Comparison of ENCODE assay signal across 8 mouse cellular contexts in the genomic region with DNA sequence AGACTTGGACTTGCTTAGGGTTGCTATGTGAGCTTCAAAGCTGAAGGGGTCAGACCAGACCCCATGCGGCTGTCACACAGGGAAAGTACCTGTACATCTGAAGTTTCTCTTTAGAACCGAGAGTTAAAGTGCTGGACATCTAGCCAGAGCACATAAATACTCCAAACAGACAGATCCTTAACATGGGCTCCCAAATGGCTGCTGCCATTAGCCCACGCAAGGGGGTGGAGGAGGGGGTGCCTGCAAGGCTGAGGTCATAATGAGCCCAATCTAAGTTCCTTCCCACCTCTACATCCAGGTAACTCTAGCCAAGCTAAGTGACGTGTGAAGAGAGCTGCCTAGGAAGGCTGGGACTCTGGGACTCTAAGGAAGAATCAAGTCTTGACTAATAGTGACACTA. TPM values are rescaled to one million over a fixed set of nuclear protein-coding genes. Genes with fewer than 3 reads are reported as not detected.
DNase-seq lines count a peak whose midpoint lies in the region; ATAC-seq and TF ChIP-seq lines count a peak whose summit lies in the region.

A gene (plus strand): TSS at position 301 of the 400 bp plus-strand sequence.

- 0 out of 2 replicates have a peak within 1 kb of the TSS, but pooled peaks have one; percentile 8 for H3K9ac ChIP-seq in embryonic facial prominence, embryonic 12.5 days
- no peak within 1 kb of the TSS for H3K9ac ChIP-seq in hindbrain, embryonic 15.5 days
- no peak within 1 kb of the TSS for H3K9ac ChIP-seq in midbrain, embryonic 14.5 days (replicated peaks; ENCODE audit: low read length)

- H3K36me3 ChIP-seq in kidney, adult 2 months (ENCODE audit: control insufficient read depth, insufficient read depth, low read length), result no peaks in the 10 kb centered on the region
- H3K36me3 ChIP-seq in embryonic facial prominence, embryonic 12.5 days, result no peaks in the 10 kb centered on the region
- H3K36me3 ChIP-seq in hindbrain, embryonic 15.5 days, result no peaks in the 10 kb centered on the region
- no peaks in the 10 kb centered on the region for H3K36me3 ChIP-seq in midbrain, embryonic 14.5 days (ENCODE audit: control insufficient read depth, insufficient read depth, low read length)

- no peaks in the 10 kb centered on the region for H3K4me1 ChIP-seq in kidney, adult 2 months (ENCODE audit: control insufficient read depth, insufficient read depth, low read length)
- peaks cover 28% of the 10 kb centered on the region for H3K4me1 ChIP-seq in embryonic facial prominence, embryonic 12.5 days
- peaks cover 40% of the 10 kb centered on the region for H3K4me1 ChIP-seq in hindbrain, embryonic 15.5 days (replicated peaks)
- peaks cover 18% of the 10 kb centered on the region for H3K4me1 ChIP-seq in midbrain, embryonic 14.5 days (ENCODE audit: control insufficient read depth, insufficient read depth, low read length)

- H3K9me3 ChIP-seq in embryonic facial prominence, embryonic 12.5 days, result no peaks in the 10 kb centered on the region
- H3K9me3 ChIP-seq in hindbrain, embryonic 15.5 days, result no peaks in the 10 kb centered on the region
- no peaks in the 10 kb centered on the region for H3K9me3 ChIP-seq in midbrain, embryonic 14.5 days (ENCODE audit: control insufficient read depth, low read length)

- no peak for TF ChIP-seq CTCF in kidney, adult 2 months (conservative IDR thresholded peaks at IDR 0.05; ENCODE audit: insufficient read depth, insufficient read length, low read depth, low read length)

- no peaks in the 10 kb centered on the region for H3K27me3 ChIP-seq in kidney, adult 2 months (replicated peaks; ENCODE audit: control insufficient read depth, insufficient read depth, low read length)
- peaks cover 37% of the 10 kb centered on the region for H3K27me3 ChIP-seq in embryonic facial prominence, embryonic 12.5 days
- H3K27me3 ChIP-seq in hindbrain, embryonic 15.5 days, result peaks cover 10% of the 10 kb centered on the region
- peaks cover 7% of the 10 kb centered on the region; the same call in 1 of the 2 replicates for H3K27me3 ChIP-seq in midbrain, embryonic 14.5 days (ENCODE audit: control insufficient read depth, insufficient read depth, low read length)

- TF ChIP-seq POLR2A in kidney, adult 2 months (IDR thresholded peaks at IDR 0.05; ENCODE audit: low read depth, low read length), result no peak

- no peak within 1 kb of the TSS for H3K27ac ChIP-seq in kidney, adult 2 months (ENCODE audit: insufficient read depth, low read depth, low read length)
- H3K27ac ChIP-seq in embryonic facial prominence, embryonic 12.5 days, result no peak within 1 kb of the TSS
- peak within 1 kb of the TSS; percentile 49; the same call in 1 of the 2 replicates for H3K27ac ChIP-seq in hindbrain, embryonic 15.5 days (replicated peaks)
- H3K27ac ChIP-seq in midbrain, embryonic 14.5 days (replicated peaks; ENCODE audit: low read depth, low read length), result peak within 1 kb of the TSS; percentile 49; the same call in 1 of the 2 replicates

- no peak for DNase-seq in kidney, adult 2 months
- no peak for DNase-seq in kidney, adult 8-10 months
- DNase-seq in midbrain, embryonic 14.5 days, result no peak
- no peak for DNase-seq in ovary, postnatal 10 days (ENCODE audit: low spot score)
- no peak for DNase-seq in left cerebral cortex, adult 11 months (ENCODE audit: low spot score)

- H3K4me2 ChIP-seq in embryonic facial prominence, embryonic 12.5 days (replicated peaks), result peak within 1 kb of the TSS; percentile 32
- peak within 1 kb of the TSS; percentile 36 for H3K4me2 ChIP-seq in hindbrain, embryonic 15.5 days
- peak within 1 kb of the TSS; percentile 30 for H3K4me2 ChIP-seq in midbrain, embryonic 14.5 days (ENCODE audit: low read length)

- H3K4me3 ChIP-seq in kidney, adult 2 months (ENCODE audit: insufficient read depth, low read depth, low read length), result peak within 1 kb of the TSS; percentile 11; the same call in 1 of the 2 replicates
- 0 out of 2 replicates have a peak within 1 kb of the TSS, but pooled peaks have one; percentile 2 for H3K4me3 ChIP-seq in embryonic facial prominence, embryonic 12.5 days
- H3K4me3 ChIP-seq in hindbrain, embryonic 15.5 days, result no peak within 1 kb of the TSS
- H3K4me3 ChIP-seq in midbrain, embryonic 14.5 days (replicated peaks; ENCODE audit: low read depth, low read length), result no peak within 1 kb of the TSS

- 85% methylated on average over 4 of the region's 4 CpGs for WGBS in kidney, adult 2 months
- 79% methylated on average over 4 of the region's 4 CpGs for WGBS in embryonic facial prominence, embryonic 12.5 days
- WGBS in hindbrain, embryonic 15.5 days, result 85% methylated on average over 4 of the region's 4 CpGs
- 87% methylated on average over 4 of the region's 4 CpGs for WGBS in midbrain, embryonic 14.5 days

- no peak for ATAC-seq in embryonic facial prominence, embryonic 12.5 days (ENCODE audit: insufficient number of reproducible peaks, insufficient read depth, low FRiP score, low TSS enrichment)
- no peak for ATAC-seq in hindbrain, embryonic 15.5 days (ENCODE audit: low FRiP score, low read depth)
- no peak for ATAC-seq in midbrain, embryonic 14.5 days (ENCODE audit: low FRiP score, low TSS enrichment)
- ATAC-seq in megakaryocyte-erythroid progenitor cell, adult 5-6 weeks (replicated peaks; ENCODE audit: low FRiP score, low TSS enrichment, poor library complexity, severe bottlenecking), result no peak

RNA-seq across cellular contexts. Expression of the gene that starts here (rescaled TPM):
- polyA plus RNA-seq in kidney, adult 2 months (2012; rRNA removed), result 0.05 TPM in 1 of 2 replicates, not detected in the other
- 0.24 and 0.28 TPM in 2 replicates for polyA plus RNA-seq in embryonic facial prominence, embryonic 12.5 days (2016; fragmentation: Nextera tagmentation; extraction: Ambion mirVana)
- polyA plus RNA-seq in hindbrain, embryonic 15.5 days (2015; fragmentation: Nextera tagmentation; extraction: Ambion mirVana), result 0.52 and 0.76 TPM in 2 replicates
- polyA plus RNA-seq in midbrain, embryonic 14.5 days (2014; fragmentation: Nextera tagmentation; extraction: Ambion mirVana), result 0.19 and 0.28 TPM in 2 replicates
- total RNA-seq in megakaryocyte-erythroid progenitor cell, adult 5-6 weeks (2014; fragmentation: Nextera tagmentation), result not detected in 2 replicates
- not detected in 2 replicates for total RNA-seq in megakaryocyte-erythroid progenitor cell, adult 5-6 weeks (2017)

Comparison
In these comparisons a context has a peak if more than half of its experiments do, and no peak if none do; other contexts are left out.
1. H3K27ac ChIP-seq: peak in hindbrain, embryonic 15.5 days (single experiment) and midbrain, embryonic 14.5 days (single experiment); none in kidney, adult 2 months (single experiment) and embryonic facial prominence, embryonic 12.5 days (single experiment).
2. H3K4me3 ChIP-seq: peak in kidney, adult 2 months (single experiment) and embryonic facial prominence, embryonic 12.5 days (single experiment); none in hindbrain, embryonic 15.5 days (single experiment) and midbrain, embryonic 14.5 days (single experiment).
3. Peak in every context shown above with its lines, with median percentiles within 50 percentile points of each other: H3K4me2 ChIP-seq.